Mouse (Mus musculus) forebrain, embryonic 11.5 days (tissue): ENCODE results near the gene Dnmt3a. TPM values are rescaled to one million over a fixed set of nuclear protein-coding genes. Genes with fewer than 3 reads are reported as not detected.

Source experiments
- ATAC-seq: fragments of 200-750 bp; cut with Nextera tagmentation; replicated peaks from 2 replicates; pipeline ENCODE4 v1.8.0; 2017; ENCODE audit warnings: moderate TSS enrichment; ENCODE audit not compliant: low FRiP score
- DNase-seq: peaks from one replicate; pipeline ENCODE4 v3.0.0-alpha.2; 2017; ENCODE audit warnings: low spot score
- H3K27ac ChIP-seq: fragments of 300-500 bp; sonication (generic); 2 replicates; pipeline ENCODE4 v1.5.1; 2014; ENCODE audit warnings: low read depth, low read length
- H3K27me3 ChIP-seq: fragments of 300-500 bp; sonication (generic); 2 replicates; pipeline ENCODE4 v1.6.1; 2014; ENCODE audit warnings: mild to moderate bottlenecking, low read length, mixed read lengths; ENCODE audit not compliant: control insufficient read depth, insufficient read depth
- H3K36me3 ChIP-seq: fragments of 300-500 bp; sonication (generic); 2 replicates; pipeline ENCODE4 v1.6.1; 2014; ENCODE audit warnings: mild to moderate bottlenecking, low read length, moderate library complexity, mixed read lengths; ENCODE audit not compliant: control insufficient read depth, insufficient read depth
- H3K4me1 ChIP-seq: fragments of 300-500 bp; sonication (generic); replicated peaks from 2 replicates; pipeline ENCODE4 v1.6.1; 2014; ENCODE audit warnings: low read length, mixed read lengths; ENCODE audit not compliant: control insufficient read depth, insufficient read depth
- H3K4me2 ChIP-seq: fragments of 300-500 bp; sonication (generic); 2 replicates; pipeline ENCODE4 v1.6.1; 2014; ENCODE audit warnings: low read depth, mild to moderate bottlenecking, low read length, moderate library complexity, mixed read lengths; ENCODE audit not compliant: severe bottlenecking
- H3K4me3 ChIP-seq: fragments of 300-500 bp; sonication (generic); 2 replicates; pipeline ENCODE4 v1.5.1; 2014; ENCODE audit warnings: low read depth, low read length
- H3K9ac ChIP-seq: fragments of 300-500 bp; sonication (generic); 2 replicates; pipeline ENCODE4 v1.6.1; 2014; ENCODE audit warnings: low read length
- H3K9me3 ChIP-seq: fragments of 300-500 bp; sonication (generic); 2 replicates; pipeline ENCODE4 v1.6.1; 2016; ENCODE audit warnings: low read length, mixed read lengths; ENCODE audit not compliant: control insufficient read depth
- WGBS: fragments of 180-500 bp; shearing (Covaris S2); extraction: QIAGEN DNeasy Blood & Tissue Kit; methylation state at CpG from one replicate; pipeline ENCODE4 v1.1.7; 2014; 5-methylcytosine and 5-hydroxymethylcytosine counted together
- polyA plus RNA-seq: library from polyadenylated mRNA; unstranded; fragments of >200 nt; fragmentation: Nextera tagmentation; extraction: Ambion mirVana; gene quantifications from 2 replicates; pipeline ENCODE4 v1.2.1, GENCODE M21; 2014

Dnmt3a gene
- polyA plus RNA-seq, 1 experiment from 2014 or later = 104 TPM

GRCm38 (mm10) chr12:3872410-3873230 lies 66.8 kb downstream of the Dnmt3a start:
- Histone ChIP-seq H3K4me2 (no peak overlapping the region), H3K9ac (no peak overlapping the region), H3K27me3 (no peaks in the 10 kb centered on the region), H3K9me3 (no peaks in the 10 kb centered on the region), H3K27ac (no peak overlapping the region), H3K4me3 (no peak overlapping the region), H3K4me1 (peaks cover 8% of the 10 kb centered on the region), H3K36me3 (no peaks in the 10 kb centered on the region)
- DNase-seq = peak; percentile 45
- no peak for ATAC-seq
- 80% methylated on average over 9 of the region's 9 CpGs for WGBS

GRCm38 (mm10) chr12:3875474-3875873 lies 69.7 kb downstream of the Dnmt3a start:
- Histone ChIP-seq H3K4me2 (no peak overlapping the region), H3K9me3 (no peaks in the 10 kb centered on the region), H3K4me3 (no peak overlapping the region), H3K27ac (no peak overlapping the region), H3K4me1 (peaks cover 8% of the 10 kb centered on the region), H3K27me3 (no peaks in the 10 kb centered on the region), H3K9ac (no peak overlapping the region), H3K36me3 (no peaks in the 10 kb centered on the region)
- ATAC-seq (no peak), DNase-seq (no peak)

GRCm38 (mm10) chr12:3877376-3877775 lies 71.6 kb downstream of the Dnmt3a start:
- Histone ChIP-seq H3K4me2 (no peak overlapping the region), H3K27ac (no peak overlapping the region), H3K27me3 (no peaks in the 10 kb centered on the region), H3K4me3 (no peak overlapping the region), H3K9ac (no peak overlapping the region), H3K4me1 (no peaks in the 10 kb centered on the region; the same call in 1 of the 2 replicates), H3K36me3 (no peaks in the 10 kb centered on the region; the same call in 1 of the 2 replicates), H3K9me3 (no peaks in the 10 kb centered on the region)
- WGBS = 79% methylated on average over 4 of the region's 4 CpGs
- no peak for ATAC-seq
- DNase-seq = peak; percentile 41

- WGBS = 85% methylated on average over 3 of the region's 3 CpGs
- Histone ChIP-seq H3K27me3 (no peaks in the 10 kb centered on the region), H3K9me3 (no peaks in the 10 kb centered on the region), H3K27ac (no peak overlapping the region), H3K4me1 (peaks cover 16% of the 10 kb centered on the region), H3K4me2 (no peak overlapping the region), H3K36me3 (no peaks in the 10 kb centered on the region; the same call in 1 of the 2 replicates), H3K9ac (no peak overlapping the region), H3K4me3 (no peak overlapping the region)
- no peak for DNase-seq
- ATAC-seq = no peak
These were observed 75.7 kb downstream of the Dnmt3a start for GRCm38 (mm10) chr12:3881474-3881873.

- H3K27me3 ChIP-seq = 0 out of 2 replicates have a peak, but pooled peaks cover 2% of the 10 kb centered on the region
- H3K27ac ChIP-seq = 0 out of 2 replicates have a peak overlapping the region, but pooled peaks have one; percentile 14
- H3K36me3 ChIP-seq = no peaks in the 10 kb centered on the region; the same call in 1 of the 2 replicates
- H3K9me3 ChIP-seq = no peaks in the 10 kb centered on the region
- H3K9ac ChIP-seq = no peak overlapping the region
- H3K4me1 ChIP-seq = peaks cover 41% of the 10 kb centered on the region
- H3K4me2 ChIP-seq = no peak overlapping the region
- ATAC-seq = no peak
- no peak overlapping the region for H3K4me3 ChIP-seq
- 10% methylated on average over 9 of the region's 9 CpGs for WGBS
- DNase-seq = peak; percentile 51
These were observed 79.2 kb downstream of the Dnmt3a start for GRCm38 (mm10) chr12:3884892-3885493.

DNA sequence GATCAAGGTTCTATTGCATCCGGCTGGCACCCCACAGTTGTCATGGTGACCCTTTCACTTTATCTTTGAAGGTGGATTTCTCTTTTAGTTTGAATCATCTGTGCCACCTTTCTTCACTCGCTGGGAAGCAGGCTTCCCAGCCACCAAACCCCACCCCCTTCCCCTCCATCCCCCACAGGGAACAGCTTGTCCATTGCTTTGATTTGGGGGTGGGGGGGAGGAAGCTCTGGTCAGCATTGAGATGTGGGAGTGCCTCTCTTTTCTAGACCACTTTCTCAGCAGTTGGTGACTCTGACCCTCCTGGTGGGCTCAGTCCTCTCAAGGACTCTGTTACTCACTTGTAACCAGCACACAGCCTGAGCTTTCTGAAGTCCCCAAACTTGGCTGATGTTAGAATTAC lies 80.8 kb downstream of the Dnmt3a start:
- DNase-seq (peak; percentile 46), ATAC-seq (no peak)
- Histone ChIP-seq H3K9ac (no peak overlapping the region; the same call in 1 of the 2 replicates), H3K27ac (peak overlapping the region; percentile 55; the same call in 1 of the 2 replicates), H3K4me2 (no peak overlapping the region), H3K4me1 (peaks cover 46% of the 10 kb centered on the region), H3K36me3 (no peaks in the 10 kb centered on the region), H3K4me3 (no peak overlapping the region), H3K9me3 (no peaks in the 10 kb centered on the region), H3K27me3 (0 out of 2 replicates have a peak, but pooled peaks cover 2% of the 10 kb centered on the region)
- 32% methylated on average over 2 of the region's 2 CpGs for WGBS

DNA sequence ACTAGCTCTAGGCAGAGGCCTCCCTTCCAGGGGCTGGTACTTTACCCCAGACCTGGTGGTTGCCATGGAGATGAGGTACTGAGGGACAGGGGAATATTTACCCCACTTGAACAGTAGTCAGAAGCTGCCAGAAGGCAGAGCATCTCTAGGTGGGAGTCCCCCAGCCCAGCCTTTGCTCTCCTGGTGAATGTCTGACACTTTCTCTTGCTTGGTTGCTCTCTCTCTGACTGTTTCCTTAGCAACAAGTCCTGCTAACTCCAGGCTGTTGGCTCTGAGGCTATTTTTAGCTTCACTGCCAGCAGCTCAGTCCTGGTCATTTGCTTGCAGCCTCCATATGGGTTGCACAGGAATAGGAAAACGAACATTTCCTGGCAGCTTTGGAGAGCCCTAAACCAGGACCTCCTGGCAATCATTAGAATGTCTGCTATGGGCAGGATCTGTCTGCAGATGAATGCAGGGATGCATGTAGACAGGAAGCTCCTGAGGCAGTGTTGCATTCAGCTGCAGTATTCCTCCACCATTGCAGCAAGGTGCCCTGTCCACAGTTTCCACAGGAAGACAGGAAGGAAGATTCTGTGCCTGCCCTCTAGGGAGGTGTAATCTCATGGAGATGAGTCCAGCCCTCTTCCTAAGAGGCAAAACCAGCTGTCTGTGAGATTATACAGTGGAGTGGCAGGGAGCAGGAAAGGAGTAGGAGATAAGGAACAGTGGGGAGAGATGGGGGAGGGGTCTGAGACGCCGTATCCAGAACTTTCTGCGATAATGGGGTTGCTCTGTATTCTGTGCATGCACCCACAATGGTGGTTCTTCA lies 81.9 kb downstream of the Dnmt3a start:
- Histone ChIP-seq H3K4me3 (no peak overlapping the region), H3K36me3 (no peaks in the 10 kb centered on the region)

More for the DNA sequence above, 81.9 kb downstream of the Dnmt3a start:
- peak overlapping the region; percentile 1; the same call in 1 of the 2 replicates for H3K4me2 ChIP-seq
- H3K4me1 ChIP-seq = peaks cover 47% of the 10 kb centered on the region
- WGBS = 35% methylated on average over 4 of the region's 4 CpGs
- H3K27ac ChIP-seq = peak overlapping the region; percentile 55
- 0 out of 2 replicates have a peak, but pooled peaks cover 2% of the 10 kb centered on the region for H3K27me3 ChIP-seq
- DNase-seq (peak; percentile 68), ATAC-seq (peak; percentile 40)
- H3K9ac ChIP-seq = no peak overlapping the region
- H3K9me3 ChIP-seq = no peaks in the 10 kb centered on the region
